16 mouse cellular contexts compared by ENCODE assay signal in genomic region chr13:6167055-6167761, GRCm38 (mm10).
A peak's percentile ranks its signal among the peaks of the same experiment; 100 is the strongest.
DNase-seq lines count a peak whose midpoint lies in the region; ATAC-seq and TF ChIP-seq lines count a peak whose summit lies in the region.
"Had no signal": no experiment of that assay in that cellular context is flagged by ENCODE, and none has a peak within 500 bp of the region (broad histone marks: within the 10 kb centered on the region; RNA-seq: fewer than 3 reads in every experiment).

No protein-coding gene starts in this region.

- no peaks in the 10 kb centered on the region for H3K4me1 ChIP-seq in hindbrain, postnatal 0 days (ENCODE audit: insufficient read depth, low read length)
- H3K4me1 ChIP-seq in hindbrain, embryonic 14.5 days (replicated peaks; ENCODE audit: control insufficient read depth, insufficient read depth, low read length), result no peaks in the 10 kb centered on the region
- H3K4me1 ChIP-seq: hindbrain, embryonic 10.5 days had no signal

- H3K27me3 ChIP-seq in hindbrain, postnatal 0 days (ENCODE audit: insufficient read depth, low read length), result no peaks in the 10 kb centered on the region
- H3K27me3 ChIP-seq in hindbrain, embryonic 14.5 days (ENCODE audit: control insufficient read depth, insufficient read depth, low read length), result no peaks in the 10 kb centered on the region

- no peak overlapping the region for H3K27ac ChIP-seq in hindbrain, postnatal 0 days
- H3K27ac ChIP-seq in hindbrain, embryonic 14.5 days, result no peak overlapping the region
- H3K27ac ChIP-seq: hindbrain, embryonic 10.5 days had no signal

- H3K9ac ChIP-seq in hindbrain, postnatal 0 days (replicated peaks; ENCODE audit: low read length), result no peak overlapping the region
- H3K9ac ChIP-seq in hindbrain, embryonic 14.5 days, result no peak overlapping the region
- H3K9ac ChIP-seq: lung, embryonic 14.5 days had no signal

- no peak for DNase-seq in frontal cortex, postnatal 10 days (ENCODE audit: low spot score in 2 of 2)
- DNase-seq in hindbrain, postnatal 0 days (ENCODE audit: low spot score), result peak; percentile 57
- no peak for DNase-seq in hindbrain, embryonic 14.5 days (ENCODE audit: low spot score)
- peak; percentile 76 for DNase-seq in 3T3-L1 (ENCODE audit: low read depth, low spot score)
- peak; percentile 81 for DNase-seq in brain, adult 2 months (ENCODE audit: low read depth, low spot score)
- no peak for DNase-seq in thymus, postnatal 4 days
- DNase-seq in urinary bladder, postnatal 10 days (ENCODE audit: low spot score), result no peak
- DNase-seq: adrenal gland, adult 2 months; cerebellum, adult 8-10 months; kidney, adult 18-20 months; kidney, postnatal 36 days; liver; lung, embryonic 14.5 days had no signal

- WGBS in hindbrain, postnatal 0 days, result 91% methylated on average over 1 of the region's 1 CpGs
- WGBS in hindbrain, embryonic 14.5 days, result 92% methylated on average over 1 of the region's 1 CpGs

- H3K4me3 ChIP-seq in hindbrain, postnatal 0 days (ENCODE audit: low read length), result no peak overlapping the region
- H3K4me3 ChIP-seq in hindbrain, embryonic 14.5 days (replicated peaks; ENCODE audit: low read length), result no peak overlapping the region
- H3K4me3 ChIP-seq: hindbrain, embryonic 10.5 days had no signal

- H3K9me3 ChIP-seq in hindbrain, postnatal 0 days (ENCODE audit: low read length), result 0 out of 2 replicates have a peak, but pooled peaks cover 2% of the 10 kb centered on the region
- no peaks in the 10 kb centered on the region for H3K9me3 ChIP-seq in hindbrain, embryonic 14.5 days (ENCODE audit: control insufficient read depth, low read length)
- H3K9me3 ChIP-seq: hindbrain, embryonic 10.5 days had no signal

- no peak for TF ChIP-seq CTCF in hindbrain, postnatal 0 days (IDR thresholded peaks at IDR 0.05; ENCODE audit: low read depth)

- no peaks in the 10 kb centered on the region for H3K36me3 ChIP-seq in hindbrain, postnatal 0 days (ENCODE audit: insufficient read depth, low read length)
- H3K36me3 ChIP-seq in hindbrain, embryonic 14.5 days (replicated peaks; ENCODE audit: control insufficient read depth, insufficient read depth), result no peaks in the 10 kb centered on the region
- H3K36me3 ChIP-seq: hindbrain, embryonic 10.5 days had no signal

- peak; percentile 84 for ATAC-seq in frontal cortex, adult (ENCODE audit: low TSS enrichment)
- ATAC-seq in hindbrain, postnatal 0 days, result no peak
- no peak for ATAC-seq in hindbrain, embryonic 14.5 days (ENCODE audit: low FRiP score)
- ATAC-seq: CD4-positive, CD25-positive, alpha-beta regulatory T cell, adult 4 months had no signal

- no peak overlapping the region for H3K4me2 ChIP-seq in hindbrain, postnatal 0 days (ENCODE audit: low read depth, low read length)
- H3K4me2 ChIP-seq in hindbrain, embryonic 14.5 days (replicated peaks), result no peak overlapping the region
- H3K4me2 ChIP-seq: lung, embryonic 14.5 days had no signal

Comparison
In these comparisons a context has a peak if more than half of its experiments do, and no peak if none do; other contexts are left out.
1. DNase-seq: peak in hindbrain, postnatal 0 days (single experiment), 3T3-L1 (single experiment) and brain, adult 2 months (single experiment); none in frontal cortex, postnatal 10 days (0 of 2), hindbrain, embryonic 14.5 days (single experiment), thymus, postnatal 4 days (single experiment) and urinary bladder, postnatal 10 days (single experiment).